Mouse (Mus musculus): Measurements from ENCODE around the gene Gm10490. TPM values are rescaled to one million over a fixed set of nuclear protein-coding genes. Genes with fewer than 3 reads are reported as not detected.

The Gm10490 gene
- total RNA-seq, 2 experiments from 2014 or later: not detected

- DNase-seq (ENCODE audit: low spot score in 2 of 2): peak; percentile 44 to 63
- intact Hi-C loops (cut with DNase I): loop anchor here (10.0 kb wide), 1 partner anchor 215 kb away; the partner anchor contains the start of gene Wdr13
Measured at GRCm38 (mm10) chrX:7919601-7920383, 10.4 kb downstream of the Gm10490 start, which contains the start of gene Pcsk1n. Gene Pcsk1n (plus strand): TSS chrX:7919822.

- no peak for DNase-seq (ENCODE audit: low spot score in 2 of 2)
Measured at GRCm38 (mm10) chrX:7922032-7922431, 12.7 kb downstream of the Gm10490 start.

GRCm38 (mm10) chrX:7926266-7926665 is 16.9 kb downstream of the Gm10490 start:
- no peak for DNase-seq (ENCODE audit: low spot score in 2 of 2)
- intact Hi-C loops (cut with DNase I): loop anchor here (10.0 kb wide), 1 partner anchor 209 kb away; the partner anchor contains the start of gene Wdr13

More at GRCm38 (mm10) chrX:7922032-7922431, 12.7 kb downstream of the Gm10490 start:
- intact Hi-C loops (cut with DNase I): loop anchor here (10.0 kb wide), 1 partner anchor 213 kb away; the partner anchor contains the start of gene Wdr13

GRCm38 (mm10) chrX:7927116-7927515 is 17.8 kb downstream of the Gm10490 start:
- no peak for DNase-seq (ENCODE audit: low spot score in 2 of 2)
- intact Hi-C loops (cut with DNase I): loop anchor here (10.0 kb wide), 1 partner anchor 208 kb away; the partner anchor contains the start of gene Wdr13

- intact Hi-C loops (cut with DNase I): loop anchor here (10.0 kb wide), 1 partner anchor 206 kb away; the partner anchor contains the start of gene Wdr13
Measured at GRCm38 (mm10) chrX:7928270-7928790, 19.0 kb downstream of the Gm10490 start, which contains the start of gene Eras. Gene Eras (minus strand): TSS chrX:7928607.

GRCm38 (mm10) chrX:7936874-7937273 is 27.5 kb downstream of the Gm10490 start:
- intact Hi-C loops (cut with DNase I): loop anchor here (10.0 kb wide), 1 partner anchor 62 kb away; the partner anchor contains the start of gene Pim2
- no peak for DNase-seq (ENCODE audit: low spot score in 2 of 2)

More at GRCm38 (mm10) chrX:7928270-7928790, 19.0 kb downstream of the Gm10490 start, which contains the start of gene Eras:
- DNase-seq (ENCODE audit: low spot score in 2 of 2): no peak

GRCm38 (mm10) chrX:7937667-7938066 is 28.3 kb downstream of the Gm10490 start:
- no peak for DNase-seq (ENCODE audit: low spot score in 2 of 2)
- intact Hi-C loops (cut with DNase I): loop anchor here (10.0 kb wide), 1 partner anchor 63 kb away; the partner anchor contains the start of gene Pim2

- intact Hi-C loops (cut with DNase I): no loop called here
- no peak for DNase-seq (ENCODE audit: low spot score in 2 of 2)
Measured at GRCm38 (mm10) chrX:7945618-7946017, 36.3 kb downstream of the Gm10490 start.

- DNase-seq (ENCODE audit: low spot score in 2 of 2): no peak
- intact Hi-C loops (cut with DNase I): no loop called here
Measured at GRCm38 (mm10) chrX:7947108-7947899, 38.0 kb downstream of the Gm10490 start, which contains the start of gene Hdac6. Gene Hdac6 (minus strand): TSS chrX:7947889.

- intact Hi-C loops (cut with DNase I): no loop called here
- DNase-seq (ENCODE audit: low spot score in 2 of 2): peak; percentile 93 to 98
Measured at GRCm38 (mm10) chrX:7947900-7948492, 38.7 kb downstream of the Gm10490 start.

GRCm38 (mm10) chrX:7950091-7950490 is 40.7 kb downstream of the Gm10490 start:
- intact Hi-C loops (cut with DNase I): loop anchor here (10.0 kb wide), 1 partner anchor 115 kb away; no protein-coding TSS in a partner anchor
- no peak for DNase-seq (ENCODE audit: low spot score in 2 of 2)

GRCm38 (mm10) chrX:7958868-7959267 is 49.5 kb downstream of the Gm10490 start:
- DNase-seq (ENCODE audit: low spot score in 2 of 2): no peak
- intact Hi-C loops (cut with DNase I): loop anchor here (10.0 kb wide), 1 partner anchor 106 kb away; no protein-coding TSS in a partner anchor

Other genes with a start within 250 kb of the Gm10490 start
- 10 to 100 TPM in 1 of 2 experiments, 1 to 10 TPM in 1; 9.1 to 12.4 TPM for gene Plp2, start 238.2 kb upstream of the Gm10490 start, total RNA-seq (2021)
- gene Magix, start 228.3 kb upstream of the Gm10490 start, total RNA-seq (2021): under 1 TPM; 0.11 to 0.15 TPM
- 10 to 100 TPM; 33.7 to 34.6 TPM for gene Gpkow, start 212.4 kb upstream of the Gm10490 start, total RNA-seq (2021)
- gene Wdr45, start 195.2 kb upstream of the Gm10490 start, total RNA-seq (2021): 10 to 100 TPM; 44.9 to 53.6 TPM
- not detected for gene Gm45208, start 187.3 kb upstream of the Gm10490 start, total RNA-seq (2021)
- gene Praf2, start 181.1 kb upstream of the Gm10490 start, total RNA-seq (2021): 100 to 1,000 TPM; 102 to 110 TPM
- 10 to 100 TPM; 23.1 to 23.8 TPM for gene Ccdc120, start 158.6 kb upstream of the Gm10490 start, total RNA-seq (2021)
- 10 to 100 TPM; 35.9 to 37.3 TPM for gene Tfe3, start 147.0 kb upstream of the Gm10490 start, total RNA-seq (2021)
- gene Gripap1, start 119.8 kb upstream of the Gm10490 start, total RNA-seq (2021): 10 to 100 TPM; 83.3 to 92.9 TPM
- 1 to 10 TPM; 9.7 TPM for gene Kcnd1, start 87.3 kb upstream of the Gm10490 start, total RNA-seq (2021)
- 10 to 100 TPM; 61.1 to 68.2 TPM for gene Otud5, start 68.2 kb upstream of the Gm10490 start, total RNA-seq (2021)
- gene Pim2, start 31.3 kb upstream of the Gm10490 start, total RNA-seq (2021): 10 to 100 TPM; 53.9 to 56.1 TPM
- gene Slc35a2, start 25.5 kb upstream of the Gm10490 start, total RNA-seq (2021): 10 to 100 TPM; 46.3 to 56.3 TPM
- 10 to 100 TPM; 79.9 to 80.4 TPM for gene Pqbp1, start 10.3 kb upstream of the Gm10490 start, total RNA-seq (2021)
- 10 to 100 TPM; 25.8 to 28.6 TPM for gene Timm17b, start 10.2 kb upstream of the Gm10490 start, total RNA-seq (2021)
- gene Gm10491, start 1.7 kb upstream of the Gm10490 start, total RNA-seq (2021): not detected
- 100 to 1,000 TPM; 329 to 351 TPM for gene Pcsk1n, start 10.3 kb downstream of the Gm10490 start, total RNA-seq (2021)
- not detected for gene Eras, start 19.1 kb downstream of the Gm10490 start, total RNA-seq (2021)
- 10 to 100 TPM; 53.4 to 60.1 TPM for gene Hdac6, start 38.3 kb downstream of the Gm10490 start, total RNA-seq (2021)
- gene Gata1, start 68.5 kb downstream of the Gm10490 start, total RNA-seq (2021): not detected
- under 1 TPM in 1 of 2 experiments, not detected in 1; 0.75 TPM for gene Glod5, start 109.0 kb downstream of the Gm10490 start, total RNA-seq (2021)
- gene Suv39h1, start 165.2 kb downstream of the Gm10490 start, total RNA-seq (2021): 10 to 100 TPM; 27.2 to 30.8 TPM
- gene Was, start 181.0 kb downstream of the Gm10490 start, total RNA-seq (2021): 1 to 10 TPM; 1.1 to 2.9 TPM
- gene Wdr13, start 223.3 kb downstream of the Gm10490 start, total RNA-seq (2021): 100 to 1,000 TPM; 216 to 236 TPM
- gene Rbm3, start 236.3 kb downstream of the Gm10490 start, total RNA-seq (2021): 100 to 1,000 TPM; 198 to 216 TPM

Measured in left cerebral cortex, postnatal 14 days (tissue).